Mouse (Mus musculus) bone marrow, adult 2 months (tissue): ENCODE measurements around the gene Loxl3.

Experiments used
- CTCF ChIP-seq: fragments of 200-500 bp; IDR thresholded peaks from 2 replicates; pipeline ENCODE4 v1.5.1; 2011; ENCODE audit warnings: low read length, control low read depth; ENCODE audit not compliant: control insufficient read depth, insufficient read depth
- POLR2A ChIP-seq: fragments of 200-500 bp; IDR thresholded peaks from 2 replicates; pipeline ENCODE4 v1.6.1; 2011; ENCODE audit warnings: low read depth, mild to moderate bottlenecking, control low read depth, low read length, borderline replicate concordance; ENCODE audit not compliant: control insufficient read depth

DNA sequence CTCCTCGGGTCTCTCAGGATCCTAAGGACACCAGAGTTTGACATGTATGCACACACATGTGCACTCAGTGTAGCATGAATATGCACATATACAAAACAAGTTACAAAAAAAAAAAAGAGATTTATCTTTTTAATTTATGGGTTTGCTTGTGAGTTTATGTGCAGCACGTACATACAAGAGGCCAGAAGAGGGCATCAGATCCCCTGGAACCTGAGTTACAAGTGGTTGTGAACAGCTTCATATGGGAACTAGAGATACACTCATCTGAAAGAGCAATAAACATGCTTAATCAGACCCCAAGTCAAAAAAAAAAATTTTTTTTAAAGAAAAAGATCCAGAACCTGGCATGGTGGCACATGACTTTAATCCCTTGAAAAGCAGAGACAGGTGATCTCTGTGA, 41.0 kb downstream of the Loxl3 start:
- TF ChIP-seq CTCF, result no peak
- TF ChIP-seq POLR2A, result no peak
